Mouse (Mus musculus) megakaryocyte, embryonic 14.5 days (primary cell): Measurements from ENCODE around the gene Cldn9.

Experiments used
- FLI1 ChIP-seq: IDR thresholded peaks from 2 replicates; pipeline ENCODE4 v1.6.1; 2012; ENCODE audit warnings: low read length, inconsistent platforms, mixed read lengths
- GATA1 ChIP-seq: IDR thresholded peaks from 3 replicates; pipeline ENCODE4 v1.6.1; 2012; ENCODE audit warnings: mixed read lengths, low read length, inconsistent platforms, borderline replicate concordance

GRCm38 (mm10) chr17:23670516-23671074, 13.2 kb downstream of the Cldn9 start:
- TF ChIP-seq GATA1 = no peak
- TF ChIP-seq FLI1 = no peak
